21 mouse cellular contexts compared by ENCODE assay signal in genomic region chr8:47609969-47610368, GRCm38 (mm10).
DNase-seq lines count a peak whose midpoint lies in the region; ATAC-seq and TF ChIP-seq lines count a peak whose summit lies in the region.
"Had no signal": no experiment of that assay in that cellular context is flagged by ENCODE, and none has a peak within 500 bp of the region (broad histone marks: within the 10 kb centered on the region; RNA-seq: fewer than 3 reads in every experiment).

No protein-coding gene starts in this region.

- no peaks in the 10 kb centered on the region for H3K36me3 ChIP-seq in kidney, embryonic 14.5 days (ENCODE audit: control insufficient read depth, insufficient read depth, low read length)
- H3K36me3 ChIP-seq in kidney, postnatal 0 days (ENCODE audit: insufficient read depth, low read length) = no peaks in the 10 kb centered on the region
- H3K36me3 ChIP-seq: forebrain, embryonic 10.5 days; G1E; hindbrain, embryonic 12.5 days; hindbrain, embryonic 15.5 days had no signal

- 57% methylated on average over 5 of the region's 5 CpGs for WGBS in kidney, embryonic 14.5 days
- 48% methylated on average over 5 of the region's 5 CpGs for WGBS in kidney, postnatal 0 days

- TF ChIP-seq CTCF in kidney, postnatal 0 days (IDR thresholded peaks at IDR 0.05; ENCODE audit: low read depth) = no peak

- no peak overlapping the region for H3K4me2 ChIP-seq in kidney, embryonic 14.5 days (replicated peaks; ENCODE audit: low read depth, low read length)
- H3K4me2 ChIP-seq in kidney, postnatal 0 days (ENCODE audit: low read length) = no peak overlapping the region
- H3K4me2 ChIP-seq: forebrain, embryonic 13.5 days; heart, embryonic 11.5 days; hindbrain, embryonic 12.5 days; hindbrain, embryonic 15.5 days had no signal

- DNase-seq in kidney, postnatal 25 days = no peak
- DNase-seq in kidney, postnatal 0 days (ENCODE audit: low spot score) = peak; percentile 33
- no peak for DNase-seq in kidney, adult 8-10 months
- peak; percentile 16 for DNase-seq in mesoderm, embryonic 11.5 days (ENCODE audit: low read depth, low spot score)
- DNase-seq in gastrocnemius, postnatal 14 days = no peak
- DNase-seq: adrenal gland, adult 8-10 months; adrenal gland, postnatal 25 days; B cell, adult 2 months; cerebellum, adult 11-12 months; cerebellum, adult 8-10 months; cerebellum, postnatal 14 days; gastrocnemius, postnatal 10 days had no signal

- intact Hi-C loops in gastrocnemius, postnatal 14 days (cut with DNase I; ENCODE audit: low total_unique reads) = no loop called here

- no peak overlapping the region for H3K27ac ChIP-seq in kidney, embryonic 14.5 days (ENCODE audit: low read depth, low read length)
- no peak overlapping the region for H3K27ac ChIP-seq in kidney, postnatal 0 days
- H3K27ac ChIP-seq: forebrain, embryonic 10.5 days; forebrain, embryonic 13.5 days; hindbrain, embryonic 12.5 days; hindbrain, embryonic 15.5 days had no signal

- ATAC-seq in kidney, embryonic 14.5 days (ENCODE audit: low FRiP score, low TSS enrichment) = peak; percentile 55
- no peak for ATAC-seq in kidney, postnatal 0 days (replicated peaks; ENCODE audit: low FRiP score, low read depth)
- ATAC-seq: forebrain, embryonic 13.5 days; forebrain, embryonic 16.5 days had no signal

- H3K9ac ChIP-seq in kidney, embryonic 14.5 days (ENCODE audit: low read depth, low read length) = no peak overlapping the region
- no peak overlapping the region for H3K9ac ChIP-seq in kidney, postnatal 0 days (ENCODE audit: low read depth, low read length)
- H3K9ac ChIP-seq: forebrain, embryonic 13.5 days; hindbrain, embryonic 12.5 days; hindbrain, embryonic 15.5 days had no signal

- no peaks in the 10 kb centered on the region for H3K27me3 ChIP-seq in kidney, embryonic 14.5 days (ENCODE audit: control insufficient read depth, insufficient read depth, low read length)
- no peaks in the 10 kb centered on the region for H3K27me3 ChIP-seq in kidney, postnatal 0 days (ENCODE audit: insufficient read depth, low read length)
- H3K27me3 ChIP-seq: CH12.LX; forebrain, embryonic 13.5 days; hindbrain, embryonic 12.5 days; hindbrain, embryonic 15.5 days had no signal

- H3K4me1 ChIP-seq in kidney, embryonic 14.5 days (ENCODE audit: control insufficient read depth, insufficient read depth, low read length) = 0 out of 2 replicates have a peak, but pooled peaks cover 3% of the 10 kb centered on the region
- H3K4me1 ChIP-seq in kidney, postnatal 0 days (replicated peaks; ENCODE audit: insufficient read depth, low read length) = no peaks in the 10 kb centered on the region
- H3K4me1 ChIP-seq: forebrain, embryonic 10.5 days; forebrain, embryonic 13.5 days; hindbrain, embryonic 12.5 days had no signal

- no peaks in the 10 kb centered on the region for H3K9me3 ChIP-seq in kidney, embryonic 14.5 days (ENCODE audit: control insufficient read depth, low read length)
- H3K9me3 ChIP-seq in kidney, postnatal 0 days (replicated peaks; ENCODE audit: low read length) = no peaks in the 10 kb centered on the region
- H3K9me3 ChIP-seq: forebrain, embryonic 10.5 days; forebrain, embryonic 13.5 days; G1E; hindbrain, embryonic 12.5 days; hindbrain, embryonic 15.5 days had no signal

- H3K4me3 ChIP-seq in kidney, embryonic 14.5 days (ENCODE audit: low read length) = no peak overlapping the region
- H3K4me3 ChIP-seq in kidney, postnatal 0 days (replicated peaks; ENCODE audit: low read depth, low read length) = no peak overlapping the region
- H3K4me3 ChIP-seq: forebrain, embryonic 10.5 days; forebrain, embryonic 13.5 days; hindbrain, embryonic 12.5 days; hindbrain, embryonic 15.5 days had no signal

Comparison
In these comparisons a context has a peak if more than half of its experiments do, and no peak if none do; other contexts are left out.
1. DNase-seq: peak in kidney, postnatal 0 days (single experiment) and mesoderm, embryonic 11.5 days (single experiment); none in kidney, postnatal 25 days (0 of 2), kidney, adult 8-10 months (0 of 2) and gastrocnemius, postnatal 14 days (single experiment).